Mouse (Mus musculus) heart, embryonic 12.5 days (tissue): ENCODE measurements at regions not wholly inside any gene's neighbourhood (a gene's known extent, or its start where the extent isn't known, plus 50 kb on each side); places are given as distances from the start of the nearest gene placed in this dataset.

ENCODE experiments used
- ATAC-seq: fragments of 200-750 bp; cut with Nextera tagmentation; 2 replicates; pipeline ENCODE4 v1.8.0; 2017; ENCODE audit warnings: moderate TSS enrichment, moderate library complexity; ENCODE audit not compliant: insufficient number of reproducible peaks, low FRiP score
- H3K27ac ChIP-seq: fragments of 300-500 bp; sonication (generic); 2 replicates; pipeline ENCODE4 v1.5.1; 2016; ENCODE audit warnings: mild to moderate bottlenecking, moderate library complexity; ENCODE audit not compliant: poor library complexity, severe bottlenecking
- H3K27me3 ChIP-seq: fragments of 300-500 bp; sonication (generic); replicated peaks from 2 replicates; pipeline ENCODE4 v1.6.1; 2016; ENCODE audit warnings: mild to moderate bottlenecking, moderate library complexity
- H3K36me3 ChIP-seq: fragments of 300-500 bp; sonication (generic); 2 replicates; pipeline ENCODE4 v1.6.1; 2016; ENCODE audit warnings: mild to moderate bottlenecking, moderate library complexity
- H3K4me1 ChIP-seq: fragments of 300-500 bp; sonication (generic); replicated peaks from 2 replicates; pipeline ENCODE4 v1.6.1; 2016; ENCODE audit warnings: mild to moderate bottlenecking
- H3K4me2 ChIP-seq: fragments of 300-500 bp; sonication (generic); 2 replicates; pipeline ENCODE4 v1.6.1; 2016; ENCODE audit warnings: mild to moderate bottlenecking, moderate library complexity
- H3K4me3 ChIP-seq: fragments of 300-500 bp; sonication (generic); 2 replicates; pipeline ENCODE4 v1.5.1; 2016; ENCODE audit warnings: mild to moderate bottlenecking
- H3K9ac ChIP-seq: fragments of 300-500 bp; sonication (generic); 2 replicates; pipeline ENCODE4 v1.6.1; 2016; ENCODE audit warnings: mild to moderate bottlenecking, moderate library complexity
- H3K9me3 ChIP-seq: fragments of 300-500 bp; sonication (generic); replicated peaks from 2 replicates; pipeline ENCODE4 v1.6.1; 2016; ENCODE audit warnings: mild to moderate bottlenecking, moderate library complexity
- WGBS: fragments of 180-500 bp; shearing (Covaris S2); methylation state at CpG from one replicate; pipeline ENCODE4 v1.1.7; 2016; 5-methylcytosine and 5-hydroxymethylcytosine counted together

DNA sequence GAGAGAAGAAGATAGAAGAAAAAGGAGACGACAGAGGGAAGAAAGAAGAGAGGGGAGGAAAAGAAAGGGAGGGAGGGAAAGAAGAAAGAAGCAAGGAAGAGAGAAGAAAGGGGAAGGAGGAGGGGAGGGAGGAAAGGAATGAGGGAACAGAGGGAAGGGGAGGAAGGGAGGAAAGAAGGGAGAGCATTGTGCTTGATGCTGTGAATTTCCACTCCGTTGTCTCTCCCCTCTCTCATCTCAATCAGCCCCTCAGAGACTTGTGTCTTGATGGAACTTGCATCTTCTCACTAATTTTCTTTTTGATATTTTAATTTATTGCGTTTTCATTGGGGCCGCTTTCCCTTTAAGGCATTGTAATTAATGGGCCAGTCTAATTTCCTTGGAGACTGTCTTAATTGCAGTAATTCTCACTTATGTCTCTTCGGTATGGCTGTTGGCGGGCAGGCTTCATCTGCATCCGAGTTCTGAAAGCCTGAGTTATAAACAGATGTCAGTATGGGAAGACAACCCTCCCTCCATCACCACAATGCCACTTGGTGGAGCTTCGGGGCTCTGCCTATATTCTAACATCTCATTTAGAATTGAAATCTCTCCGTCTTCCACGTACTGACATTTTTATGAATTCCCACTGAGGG, 111.4 kb upstream of the Xylt1 start:
- ATAC-seq, result no peak
- Histone ChIP-seq H3K4me2 (no peak overlapping the region), H3K9me3 (no peaks in the 10 kb centered on the region), H3K9ac (no peak overlapping the region), H3K36me3 (no peaks in the 10 kb centered on the region), H3K4me3 (no peak overlapping the region), H3K27me3 (no peaks in the 10 kb centered on the region), H3K4me1 (0 out of 2 replicates have a peak, but pooled peaks cover 5% of the 10 kb centered on the region), H3K27ac (no peak overlapping the region)
- WGBS, result 80% methylated on average over 10 of the region's 10 CpGs

DNA sequence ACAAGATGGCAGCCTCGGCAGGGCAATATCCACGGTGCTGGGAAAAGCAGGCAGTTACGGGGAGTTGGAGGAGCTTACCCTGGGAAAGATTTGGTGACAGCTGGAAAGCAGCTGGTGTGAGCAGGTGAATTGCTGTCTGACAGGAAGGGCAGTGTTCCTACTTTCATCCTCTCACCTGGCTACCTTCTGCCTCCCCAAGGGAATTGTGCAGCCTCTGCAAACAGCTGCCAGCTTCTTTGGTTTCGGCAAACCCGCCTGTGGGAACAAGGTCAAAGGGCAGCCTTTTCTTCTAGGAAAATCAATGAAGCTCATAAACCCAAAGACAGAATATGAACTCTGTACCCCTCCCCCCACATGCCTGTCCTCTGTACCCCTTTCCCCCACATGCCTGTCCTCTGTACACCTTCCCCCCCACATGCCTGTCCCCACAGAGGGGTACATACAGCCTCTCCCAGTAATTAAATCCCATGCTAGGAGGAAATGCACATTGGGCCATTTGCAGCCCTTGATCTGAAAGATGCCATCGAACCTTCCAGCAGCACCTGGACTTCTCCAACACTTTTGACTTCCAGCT, 102.3 kb upstream of the Xylt1 start:
- Histone ChIP-seq H3K4me1 (no peaks in the 10 kb centered on the region), H3K4me2 (no peak overlapping the region), H3K27ac (no peak overlapping the region), H3K27me3 (no peaks in the 10 kb centered on the region), H3K4me3 (no peak overlapping the region), H3K9me3 (no peaks in the 10 kb centered on the region), H3K9ac (no peak overlapping the region), H3K36me3 (no peaks in the 10 kb centered on the region)
- WGBS, result 69% methylated on average over 6 of the region's 6 CpGs
- ATAC-seq, result no peak

DNA sequence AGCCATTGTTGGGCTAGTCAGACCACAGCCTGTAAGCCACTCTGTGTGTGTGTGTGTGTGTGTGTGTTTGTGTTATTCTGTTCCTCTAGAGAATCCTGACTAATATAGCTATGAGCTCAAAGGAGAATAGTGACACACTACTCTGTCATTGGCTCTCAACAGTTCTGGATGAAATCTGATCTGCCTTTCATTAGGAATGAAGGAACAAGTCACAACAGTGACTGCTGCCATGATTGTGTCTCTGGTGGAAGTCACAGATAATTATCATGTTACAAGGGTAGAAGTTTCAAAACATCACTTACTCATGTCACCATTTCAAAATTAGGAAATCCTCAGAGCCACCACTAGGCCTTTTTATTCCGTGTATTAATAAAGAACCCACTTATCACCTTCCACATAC, 98.6 kb upstream of the Xylt1 start:
- Histone ChIP-seq H3K27me3 (no peaks in the 10 kb centered on the region), H3K9me3 (no peaks in the 10 kb centered on the region), H3K4me1 (no peaks in the 10 kb centered on the region), H3K4me3 (no peak overlapping the region), H3K4me2 (no peak overlapping the region), H3K9ac (no peak overlapping the region), H3K27ac (no peak overlapping the region), H3K36me3 (no peaks in the 10 kb centered on the region)
- WGBS, result 78% methylated on average over 1 of the region's 1 CpGs
- ATAC-seq, result no peak

DNA sequence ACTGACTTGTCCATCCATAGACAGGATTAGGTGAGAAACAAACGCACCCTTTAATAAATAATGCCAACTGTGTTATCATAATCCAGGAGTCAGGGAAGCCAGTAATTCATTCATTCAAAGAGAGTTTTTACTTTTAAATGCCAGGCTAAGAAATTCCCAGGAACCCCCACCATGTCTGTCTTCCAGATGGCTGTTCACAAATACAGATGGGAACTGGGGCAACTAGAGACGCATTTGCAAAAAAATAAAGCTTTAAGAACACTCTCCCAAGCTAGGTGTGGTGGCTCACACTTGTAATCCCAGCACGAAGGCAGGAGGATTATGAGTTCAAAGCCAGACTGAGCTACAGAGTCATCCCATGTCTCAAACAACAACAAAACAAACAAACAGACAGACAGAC, 95.6 kb upstream of the Xylt1 start:
- Histone ChIP-seq H3K9me3 (no peaks in the 10 kb centered on the region), H3K4me3 (no peak overlapping the region)
- ATAC-seq, result no peak

DNA sequence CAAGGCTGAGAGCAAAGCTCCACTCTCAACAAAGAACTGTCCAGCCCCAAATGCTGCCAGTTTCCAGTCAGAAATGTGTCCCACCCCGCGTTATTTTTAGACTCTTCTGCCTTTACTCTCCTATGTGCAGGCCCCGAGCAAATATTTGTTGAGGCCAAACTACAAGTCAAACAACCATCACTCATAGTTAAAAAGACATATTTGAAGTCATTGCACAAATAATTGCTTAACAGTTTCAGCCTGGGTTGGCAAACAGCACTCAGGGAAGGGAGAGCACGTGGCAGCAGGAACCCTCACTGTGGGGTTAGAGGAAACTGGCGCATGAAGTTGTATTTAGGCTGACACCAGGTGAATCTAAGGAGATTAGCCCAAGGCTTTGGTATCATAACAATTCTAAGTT, 94.8 kb upstream of the Xylt1 start:
- WGBS, result 72% methylated on average over 5 of the region's 5 CpGs
- H3K4me2 ChIP-seq, result no peak overlapping the region
- H3K27ac ChIP-seq, result no peak overlapping the region
- H3K4me1 ChIP-seq, result no peaks in the 10 kb centered on the region
- H3K36me3 ChIP-seq, result no peaks in the 10 kb centered on the region
- H3K4me3 ChIP-seq, result no peak overlapping the region
- ATAC-seq, result no peak
- H3K27me3 ChIP-seq, result no peaks in the 10 kb centered on the region
- no peaks in the 10 kb centered on the region for H3K9me3 ChIP-seq
- no peak overlapping the region for H3K9ac ChIP-seq

More for the DNA sequence above, 95.6 kb upstream of the Xylt1 start:
- Histone ChIP-seq H3K27me3 (no peaks in the 10 kb centered on the region), H3K27ac (no peak overlapping the region), H3K4me1 (no peaks in the 10 kb centered on the region), H3K4me2 (no peak overlapping the region), H3K9ac (no peak overlapping the region), H3K36me3 (no peaks in the 10 kb centered on the region)
- WGBS, result 78% methylated on average over 3 of the region's 3 CpGs

DNA sequence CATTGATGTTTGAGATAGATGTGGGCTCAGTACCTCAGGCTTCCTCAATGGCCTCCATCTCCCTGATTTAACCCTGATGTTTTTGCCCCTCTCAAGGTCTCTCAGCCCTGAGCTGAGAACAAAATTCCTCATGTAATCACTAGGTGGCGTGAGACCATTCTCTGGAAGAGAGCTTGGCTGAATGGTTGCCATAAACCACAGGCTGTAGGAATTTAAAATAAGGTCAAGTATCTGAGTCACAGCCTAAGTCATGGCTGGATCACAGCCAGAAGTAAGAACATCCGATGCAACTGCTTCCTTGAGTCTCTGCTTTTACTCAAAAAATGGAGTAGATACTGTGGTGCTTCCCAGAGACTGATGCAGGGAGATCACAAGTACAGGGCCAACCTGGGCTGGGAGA, 77.1 kb upstream of the Xylt1 start:
- no peak overlapping the region for H3K4me2 ChIP-seq
- no peaks in the 10 kb centered on the region for H3K9me3 ChIP-seq
- H3K36me3 ChIP-seq, result no peaks in the 10 kb centered on the region
- H3K27ac ChIP-seq, result no peak overlapping the region
- no peak for ATAC-seq
- H3K4me1 ChIP-seq, result no peaks in the 10 kb centered on the region
- no peaks in the 10 kb centered on the region for H3K27me3 ChIP-seq
- WGBS, result 28% methylated on average over 2 of the region's 2 CpGs
- H3K4me3 ChIP-seq, result no peak overlapping the region
- no peak overlapping the region for H3K9ac ChIP-seq

DNA sequence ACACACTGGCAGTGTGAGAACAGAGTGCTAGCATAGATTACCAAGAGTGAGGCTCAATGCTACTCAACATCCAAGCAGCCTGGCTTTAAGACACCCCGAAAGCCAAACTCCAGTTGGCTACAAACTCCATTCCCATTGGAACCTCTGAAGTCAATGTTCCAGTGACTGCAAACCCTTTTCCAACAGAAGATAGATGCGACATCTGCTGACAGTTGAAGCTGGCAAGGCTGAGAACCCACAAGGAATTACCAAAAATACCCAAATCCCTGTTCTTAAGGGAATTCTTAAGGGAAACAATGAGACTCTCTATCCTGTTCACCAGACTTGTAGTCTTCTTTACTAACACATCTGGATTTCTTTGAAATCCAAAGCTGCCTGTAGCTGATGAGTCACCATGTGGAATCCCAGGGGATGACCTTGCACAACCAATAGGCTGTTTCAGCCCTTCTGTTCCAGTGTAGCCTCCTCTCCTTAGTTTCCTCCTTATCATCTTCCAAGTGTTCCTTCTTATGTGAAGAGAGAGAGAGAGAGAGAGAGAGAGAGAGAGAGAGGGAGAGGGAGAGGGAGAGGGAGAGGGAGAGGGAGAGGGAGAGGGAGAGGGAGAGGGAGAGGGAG, 70.1 kb upstream of the Xylt1 start:
- no peak for ATAC-seq
- no peaks in the 10 kb centered on the region for H3K27me3 ChIP-seq
- no peak overlapping the region for H3K9ac ChIP-seq
- 81% methylated on average over 2 of the region's 2 CpGs for WGBS
- no peak overlapping the region for H3K4me2 ChIP-seq
- H3K4me3 ChIP-seq, result no peak overlapping the region
- no peaks in the 10 kb centered on the region for H3K4me1 ChIP-seq
- H3K36me3 ChIP-seq, result no peaks in the 10 kb centered on the region
- no peak overlapping the region for H3K27ac ChIP-seq
- H3K9me3 ChIP-seq, result no peaks in the 10 kb centered on the region

DNA sequence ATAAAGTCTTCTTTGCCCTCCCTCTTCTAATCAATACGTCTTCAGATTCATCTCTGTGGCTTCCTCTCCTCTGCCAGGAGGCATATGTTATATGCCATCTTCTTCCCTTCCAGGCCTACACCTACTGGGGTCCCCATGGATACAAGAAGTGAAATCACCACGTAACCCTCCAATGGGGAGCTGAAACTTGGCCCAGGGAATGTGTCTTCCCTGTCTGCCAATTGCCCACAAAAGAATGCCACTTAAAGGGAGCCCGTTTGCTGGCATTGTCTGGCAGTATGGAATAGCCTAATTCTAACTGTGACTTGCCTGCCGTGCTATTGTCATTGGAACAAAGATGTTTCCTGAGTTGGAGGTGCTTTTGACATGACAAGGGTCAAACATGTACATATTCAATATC, 69.5 kb upstream of the Xylt1 start:
- ATAC-seq, result no peak
- H3K4me2 ChIP-seq, result no peak overlapping the region

DNA sequence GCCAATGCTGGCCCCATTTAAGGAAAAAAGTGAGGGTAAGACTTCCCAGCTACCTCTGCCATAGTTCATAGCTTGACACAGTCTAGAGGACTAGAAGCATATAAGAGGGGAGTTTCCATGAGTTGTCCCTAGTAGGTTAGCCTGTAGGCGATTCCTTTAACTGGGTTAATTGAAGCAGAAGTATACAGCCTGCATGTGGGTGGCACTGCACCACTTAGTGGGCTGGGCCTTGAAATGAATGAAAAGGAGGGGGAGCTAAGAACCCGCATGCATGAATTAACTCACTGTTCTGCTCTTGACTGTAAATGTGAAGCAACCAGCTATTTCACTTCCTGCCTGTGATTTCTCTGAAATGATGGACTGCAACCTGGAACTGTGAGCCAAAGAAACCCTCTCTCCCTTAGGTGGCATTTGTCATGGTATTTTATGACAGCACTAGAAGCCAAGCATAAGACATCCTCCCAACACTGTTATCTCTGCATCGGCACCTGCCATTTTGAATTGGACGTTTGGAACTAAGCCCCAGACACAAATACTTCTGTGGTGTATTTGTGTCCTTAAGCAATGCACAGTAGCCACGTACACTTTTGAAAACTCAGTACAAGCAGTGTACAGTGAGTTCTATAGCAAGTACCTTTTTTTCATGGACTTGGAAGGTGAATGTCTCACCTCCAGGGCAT, 64.5 kb upstream of the Xylt1 start:
- H3K9me3 ChIP-seq, result no peaks in the 10 kb centered on the region
- H3K36me3 ChIP-seq, result no peaks in the 10 kb centered on the region
- H3K9ac ChIP-seq, result no peak overlapping the region
- H3K27ac ChIP-seq, result no peak overlapping the region
- no peaks in the 10 kb centered on the region for H3K27me3 ChIP-seq
- H3K4me1 ChIP-seq, result no peaks in the 10 kb centered on the region
- 78% methylated on average over 5 of the region's 5 CpGs for WGBS
- no peak overlapping the region for H3K4me2 ChIP-seq
- no peak for ATAC-seq
- H3K4me3 ChIP-seq, result no peak overlapping the region

More for the DNA sequence above, 69.5 kb upstream of the Xylt1 start:
- Histone ChIP-seq H3K4me1 (no peaks in the 10 kb centered on the region), H3K9ac (no peak overlapping the region), H3K36me3 (no peaks in the 10 kb centered on the region), H3K27ac (no peak overlapping the region), H3K4me3 (no peak overlapping the region), H3K9me3 (no peaks in the 10 kb centered on the region), H3K27me3 (no peaks in the 10 kb centered on the region)
- 71% methylated on average over 4 of the region's 4 CpGs for WGBS

DNA sequence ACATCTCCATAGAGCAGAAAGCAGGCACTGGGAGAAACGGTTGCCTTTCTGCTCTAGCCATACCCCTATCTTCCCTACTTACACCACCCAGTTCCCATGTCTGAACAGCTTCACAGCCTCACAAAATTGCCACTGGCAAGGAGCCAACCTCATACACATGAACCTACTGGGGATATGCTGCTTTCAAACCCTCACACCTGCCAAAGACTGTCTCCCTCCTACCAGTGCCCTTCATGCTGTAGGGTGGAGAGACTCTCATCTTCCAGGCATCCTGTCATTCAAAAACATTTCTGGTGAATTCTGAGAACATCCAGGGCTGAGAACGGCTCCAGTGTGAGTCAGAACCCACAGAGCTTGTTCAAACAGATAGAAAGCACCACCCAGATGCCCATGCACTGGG, 63.4 kb upstream of the Xylt1 start:
- Histone ChIP-seq H3K4me3 (no peak overlapping the region), H3K36me3 (no peaks in the 10 kb centered on the region), H3K27me3 (no peaks in the 10 kb centered on the region), H3K9me3 (no peaks in the 10 kb centered on the region), H3K4me1 (no peaks in the 10 kb centered on the region), H3K9ac (no peak overlapping the region), H3K27ac (no peak overlapping the region), H3K4me2 (no peak overlapping the region)
- 50% methylated on average over 2 of the region's 2 CpGs for WGBS
- no peak for ATAC-seq

DNA sequence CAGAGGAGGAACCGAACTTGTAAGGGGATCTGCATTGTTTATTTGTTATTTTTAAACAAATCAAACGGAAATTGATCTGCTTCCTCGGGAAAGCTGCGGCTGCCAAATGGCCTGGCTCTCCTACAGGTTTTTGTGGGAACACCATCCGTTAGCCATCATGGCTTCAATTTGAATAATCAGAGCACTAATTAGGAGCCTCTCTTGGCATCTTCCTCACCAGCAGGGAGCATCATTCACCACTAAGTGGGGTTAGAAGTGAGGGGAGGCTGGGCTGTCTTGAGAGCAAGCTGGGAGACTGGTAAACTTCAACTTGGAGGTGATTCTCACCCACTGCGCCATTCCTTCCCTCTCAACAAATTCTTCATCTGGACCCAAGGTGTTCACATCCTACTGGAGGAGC, 60.2 kb upstream of the Xylt1 start:
- no peak overlapping the region for H3K4me3 ChIP-seq
- no peak overlapping the region for H3K4me2 ChIP-seq
- no peaks in the 10 kb centered on the region for H3K36me3 ChIP-seq
- H3K27me3 ChIP-seq, result no peaks in the 10 kb centered on the region
- no peak overlapping the region for H3K9ac ChIP-seq
- no peaks in the 10 kb centered on the region for H3K4me1 ChIP-seq
- 32% methylated on average over 6 of the region's 6 CpGs for WGBS
- no peaks in the 10 kb centered on the region for H3K9me3 ChIP-seq
- ATAC-seq, result no peak
- no peak overlapping the region for H3K27ac ChIP-seq
